Mouse (Mus musculus): ENCODE data around the gene Amotl2.

The Amotl2 gene

GRCm38 (mm10) chr9:102718676-102719075, 2.2 kb downstream of the Amotl2 start:
- no peak for DNase-seq (ENCODE audit: low read depth in 1 of 2, low spot score in 2 of 2)

DNA sequence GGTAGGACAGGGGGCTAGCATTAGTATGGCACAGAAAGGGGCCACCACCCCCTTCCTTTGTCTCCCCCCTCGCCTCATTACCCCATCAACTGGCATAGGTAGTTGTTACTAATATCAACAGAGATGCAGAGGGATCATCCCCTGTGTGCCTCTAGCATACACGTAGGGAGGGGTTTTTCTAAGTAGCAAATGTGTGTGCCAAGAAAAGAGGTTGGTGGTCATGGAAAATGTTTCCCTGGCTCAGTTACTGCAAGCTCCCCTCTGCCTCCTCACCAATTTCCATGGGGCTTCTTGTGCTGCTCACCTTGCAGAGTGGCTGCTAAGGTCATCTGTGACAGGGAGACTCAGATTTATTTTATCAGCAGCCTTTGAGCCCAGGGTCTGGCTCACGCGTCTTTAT, 2.6 kb downstream of the Amotl2 start:
- DNase-seq (ENCODE audit: low read depth in 1 of 2, low spot score in 2 of 2) = no peak

DNA sequence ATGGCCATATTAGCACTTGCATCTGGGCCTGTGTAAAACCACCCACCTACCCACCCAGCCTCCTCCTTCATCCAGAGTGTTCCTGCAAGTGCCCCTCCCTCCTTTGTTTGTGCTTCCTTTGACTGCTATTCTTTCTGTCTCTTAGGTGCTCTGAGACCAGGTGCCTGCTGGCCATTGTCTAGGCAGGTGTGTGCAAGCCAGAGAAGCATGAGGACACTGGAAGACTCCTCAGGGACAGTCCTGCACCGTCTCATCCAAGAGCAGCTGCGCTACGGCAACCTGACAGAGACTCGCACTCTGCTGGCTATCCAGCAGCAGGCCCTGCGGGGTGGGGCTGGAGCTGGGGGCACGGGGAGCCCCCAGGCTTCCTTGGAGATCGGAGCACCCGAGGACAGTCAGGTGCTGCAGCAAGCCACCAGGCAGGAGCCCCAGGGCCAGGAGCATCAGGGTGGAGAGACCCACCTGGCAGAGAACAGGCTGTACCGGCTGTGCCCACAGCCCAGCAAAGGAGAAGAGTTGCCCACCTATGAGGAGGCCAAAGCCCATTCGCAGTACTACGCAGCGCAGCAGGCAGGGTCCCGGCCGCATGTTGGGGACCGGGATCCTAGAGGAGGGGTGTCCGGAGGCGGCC, 3.6 kb downstream of the Amotl2 start:
- DNase-seq (ENCODE audit: low read depth in 1 of 2, low spot score in 2 of 2) = no peak

GRCm38 (mm10) chr9:102720567-102721167, 4.2 kb downstream of the Amotl2 start:
- DNase-seq (ENCODE audit: low read depth in 1 of 2, low spot score in 2 of 2) = no peak

DNA sequence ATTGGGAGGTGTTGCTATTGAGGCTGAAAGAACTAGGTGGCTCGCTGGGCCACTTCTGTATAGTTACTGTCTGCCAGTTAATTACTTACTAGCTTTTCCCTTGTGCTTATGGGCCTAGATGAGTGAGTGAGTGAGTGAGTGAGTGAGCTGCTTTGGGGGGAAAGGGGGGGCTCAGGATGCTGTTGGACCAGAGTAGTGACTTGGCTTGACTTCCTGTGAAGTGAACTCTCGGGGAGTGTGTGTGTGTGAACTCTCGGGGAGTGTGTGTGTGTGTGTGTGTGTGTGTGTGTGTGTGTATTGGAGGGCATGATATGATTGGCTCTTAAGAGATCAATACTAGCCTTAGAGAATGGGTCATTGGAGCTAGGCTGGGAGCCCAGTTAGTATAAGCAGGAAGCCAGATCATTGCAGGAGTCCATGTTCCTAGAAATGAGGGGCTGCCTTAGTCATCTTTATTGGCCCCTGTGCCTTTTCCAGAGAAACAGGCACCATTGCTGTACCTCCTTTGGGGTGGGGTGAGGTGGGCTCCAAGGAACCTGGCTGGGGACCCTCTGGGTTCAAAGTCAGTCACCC, 5.0 kb downstream of the Amotl2 start:
- DNase-seq (ENCODE audit: low read depth in 1 of 2, low spot score in 2 of 2) = no peak

DNA sequence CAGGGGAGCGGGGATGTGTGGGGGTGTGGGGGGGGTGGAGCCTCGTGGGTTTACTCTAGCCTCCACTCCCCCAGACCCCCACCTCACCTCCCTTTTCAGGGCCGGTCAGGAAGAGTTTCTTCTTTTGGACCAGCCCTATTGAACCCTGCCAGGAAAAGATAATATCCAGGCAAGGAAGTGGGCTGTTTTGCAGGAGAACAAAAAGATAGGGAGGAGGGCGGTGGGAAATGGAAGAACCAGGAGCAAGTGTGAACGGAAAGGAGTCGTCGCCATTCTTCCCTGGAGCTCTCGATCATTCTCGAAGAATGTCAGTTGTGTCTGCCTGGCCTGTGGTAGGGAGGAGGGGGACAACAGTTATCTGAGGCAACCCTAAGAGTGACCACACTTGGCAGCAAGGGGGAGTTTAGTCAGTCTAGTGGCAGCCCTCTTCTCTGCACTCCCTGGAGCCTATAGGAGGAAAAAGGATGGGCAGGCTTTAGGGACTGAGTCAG, 5.6 kb downstream of the Amotl2 start:
- DNase-seq (ENCODE audit: low read depth in 1 of 2, low spot score in 2 of 2) = no peak

DNA sequence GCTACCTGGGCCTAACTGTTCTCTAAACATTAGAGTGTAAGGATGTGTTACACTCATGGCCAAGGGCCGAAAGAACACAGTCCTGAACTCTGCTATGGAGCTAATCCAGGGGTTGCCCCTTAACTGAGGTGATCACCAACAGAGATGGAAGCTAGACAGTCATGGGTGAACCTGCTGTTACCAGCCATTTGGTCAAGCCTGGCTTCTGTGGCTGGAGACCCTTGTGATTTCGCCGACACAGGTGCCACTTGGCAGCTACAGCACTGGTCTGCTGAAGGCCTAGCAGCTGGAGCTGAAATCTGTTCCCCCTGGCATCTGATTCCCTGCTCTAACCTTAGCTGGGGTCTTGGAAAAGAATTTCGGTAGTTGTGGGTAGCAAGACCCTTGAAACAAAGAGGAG, 6.3 kb downstream of the Amotl2 start:
- DNase-seq (ENCODE audit: low read depth in 1 of 2, low spot score in 2 of 2) = no peak

- no peak for DNase-seq (ENCODE audit: low read depth in 1 of 2, low spot score in 2 of 2)
These were observed 6.8 kb downstream of the Amotl2 start for GRCm38 (mm10) chr9:102723241-102723709.

DNA sequence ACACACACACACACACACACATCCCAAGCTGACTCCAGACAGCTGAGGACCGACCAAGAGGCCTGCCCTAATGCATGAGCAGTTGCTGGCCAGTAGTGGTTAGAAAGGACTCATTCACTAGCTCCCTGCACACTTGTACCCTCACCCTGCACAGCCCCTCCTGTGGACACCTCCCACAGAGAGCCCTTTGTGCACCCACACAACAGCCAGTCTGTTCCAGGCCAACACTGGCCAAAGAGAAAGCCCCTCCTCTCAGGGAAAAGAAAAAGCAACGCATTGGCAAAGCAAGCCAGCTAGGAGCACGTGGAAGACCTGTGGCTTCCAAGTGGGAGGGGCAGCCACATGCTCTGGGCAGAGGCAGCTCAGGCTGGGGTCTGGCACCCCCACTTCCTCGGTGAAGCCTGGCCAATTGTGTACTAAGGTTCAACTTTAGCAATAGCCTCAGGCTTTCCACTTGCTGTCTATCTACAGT, 7.6 kb downstream of the Amotl2 start:
- DNase-seq (ENCODE audit: low read depth in 1 of 2, low spot score in 2 of 2) = no peak

- DNase-seq (ENCODE audit: low read depth in 1 of 2, low spot score in 2 of 2) = no peak
These were observed 8.5 kb downstream of the Amotl2 start for GRCm38 (mm10) chr9:102724942-102725341.

- no peak for DNase-seq (ENCODE audit: low read depth in 1 of 2, low spot score in 2 of 2)
These were observed 9.6 kb downstream of the Amotl2 start for GRCm38 (mm10) chr9:102725958-102726654.

DNA sequence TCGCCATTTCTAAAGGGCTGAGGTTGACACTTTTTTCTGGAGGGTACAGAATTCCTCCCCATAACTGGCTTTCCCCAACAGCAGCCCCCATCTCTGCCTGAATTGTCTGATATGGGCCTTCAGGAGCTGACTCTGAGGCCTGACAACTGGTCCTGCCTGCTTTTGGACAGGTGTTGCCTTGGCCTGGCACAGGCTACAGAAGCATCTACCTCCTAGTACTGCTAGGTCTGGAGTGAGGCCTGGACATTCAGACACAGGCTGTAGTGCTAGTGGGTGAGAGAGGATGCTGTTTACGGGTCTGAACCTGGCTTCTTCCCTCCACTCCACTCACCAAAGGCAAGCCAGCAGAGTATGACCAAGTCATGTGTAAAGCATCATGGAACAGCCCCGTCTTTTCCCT, 10.3 kb downstream of the Amotl2 start:
- DNase-seq (ENCODE audit: low read depth in 1 of 2, low spot score in 2 of 2) = no peak

- DNase-seq (ENCODE audit: low read depth in 1 of 2, low spot score in 2 of 2) = no peak
These were observed 11.4 kb downstream of the Amotl2 start for GRCm38 (mm10) chr9:102727662-102728468.

- DNase-seq (ENCODE audit: low read depth in 1 of 2, low spot score in 2 of 2) = no peak
These were observed 11.9 kb downstream of the Amotl2 start for GRCm38 (mm10) chr9:102728469-102728747.

- no peak for DNase-seq (ENCODE audit: low read depth in 1 of 2, low spot score in 2 of 2)
These were observed 12.8 kb downstream of the Amotl2 start for GRCm38 (mm10) chr9:102729093-102729845.

- DNase-seq (ENCODE audit: low read depth in 1 of 2, low spot score in 2 of 2) = no peak
These were observed 13.5 kb downstream of the Amotl2 start for GRCm38 (mm10) chr9:102729876-102730413.

GRCm38 (mm10) chr9:102731044-102731471, 14.6 kb downstream of the Amotl2 start:
- DNase-seq (ENCODE audit: low read depth in 1 of 2, low spot score in 2 of 2) = no peak

DNA sequence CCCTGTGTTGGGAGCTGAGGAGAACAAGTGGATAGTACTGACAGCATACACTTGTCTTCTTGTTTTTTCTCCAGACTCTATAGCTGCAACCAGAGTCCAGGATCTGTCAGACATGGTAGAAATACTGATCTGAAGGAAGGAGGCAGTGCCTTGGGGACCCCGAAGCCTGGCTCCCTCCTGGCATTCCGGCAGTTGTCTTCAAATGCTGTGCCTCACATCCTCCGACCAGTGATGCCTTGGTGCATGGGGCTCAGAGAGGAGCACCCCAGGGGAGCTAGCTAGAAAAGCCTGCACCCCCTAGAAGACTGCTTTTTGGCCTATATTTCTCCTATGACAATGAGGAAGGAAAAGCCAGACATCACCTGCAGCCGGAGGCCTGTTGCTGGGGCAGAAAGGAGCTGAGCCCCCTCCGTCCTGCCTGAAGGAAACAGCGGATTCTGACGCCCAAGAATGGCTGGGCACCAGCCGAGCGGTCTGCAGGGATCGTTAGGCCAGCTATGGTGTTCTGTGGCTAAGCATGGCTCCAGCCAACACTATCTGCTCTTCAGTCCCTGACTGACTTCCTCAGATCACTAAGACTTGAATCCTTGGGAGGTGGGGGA, 15.2 kb downstream of the Amotl2 start:
- no peak for DNase-seq (ENCODE audit: low read depth in 1 of 2, low spot score in 2 of 2)

DNA sequence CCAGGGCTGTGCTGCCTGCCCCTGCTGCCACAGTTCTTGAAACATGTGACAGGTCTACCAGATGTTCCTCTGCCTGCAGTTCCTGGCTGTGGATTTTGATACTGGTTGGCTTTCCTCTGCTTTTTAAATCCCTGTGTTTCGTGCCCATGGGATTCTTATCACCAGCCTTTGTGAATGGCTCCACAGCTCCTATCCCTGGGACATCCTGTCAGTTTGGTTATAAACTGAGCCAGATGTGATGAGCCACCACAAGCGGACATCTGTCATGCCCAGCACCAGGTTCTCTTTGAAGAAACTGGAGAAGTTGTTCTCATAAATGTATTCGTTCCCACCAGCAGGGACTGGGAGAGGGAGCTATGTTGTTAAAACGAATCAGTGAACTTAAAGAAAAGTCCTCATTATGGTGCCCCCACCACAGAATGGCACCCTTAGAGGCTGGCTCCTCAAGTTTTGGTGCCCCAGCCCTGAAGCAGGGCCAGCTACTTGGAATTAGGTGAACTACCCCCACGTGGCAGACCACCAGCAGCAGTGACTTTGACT, 15.9 kb downstream of the Amotl2 start:
- no peak for DNase-seq (ENCODE audit: low read depth in 1 of 2, low spot score in 2 of 2)
